Mouse (Mus musculus): Measurements from ENCODE around the gene Xdh.

DNA sequence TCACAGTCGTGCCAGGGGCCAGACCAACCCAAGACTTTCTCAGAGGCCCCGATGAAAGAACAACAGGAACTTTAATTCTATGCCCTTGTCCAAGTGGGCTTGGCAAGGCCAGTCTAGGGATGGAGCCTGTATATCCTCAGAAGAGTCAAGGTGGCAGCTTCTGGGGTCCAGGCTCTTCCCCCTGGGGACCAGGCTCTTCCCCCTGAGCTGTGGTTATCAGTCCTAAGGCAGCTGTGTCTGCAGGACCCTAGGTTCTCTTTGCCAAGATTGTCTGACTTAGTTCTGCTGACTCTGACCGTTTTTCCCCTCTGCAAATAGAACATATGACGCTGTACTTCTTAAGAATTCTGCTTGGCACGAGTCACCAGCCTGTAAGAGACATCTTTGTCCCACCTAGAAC, 5.3 kb downstream of the Xdh start:
- TF ChIP-seq CTCF (IDR thresholded peaks at IDR 0.05; ENCODE audit: low read depth), result no peak
- no peak for TF ChIP-seq EP300 (IDR thresholded peaks at IDR 0.05; ENCODE audit: low read depth)

Measured in heart, postnatal 0 days (tissue).